In the genomic region with DNA sequence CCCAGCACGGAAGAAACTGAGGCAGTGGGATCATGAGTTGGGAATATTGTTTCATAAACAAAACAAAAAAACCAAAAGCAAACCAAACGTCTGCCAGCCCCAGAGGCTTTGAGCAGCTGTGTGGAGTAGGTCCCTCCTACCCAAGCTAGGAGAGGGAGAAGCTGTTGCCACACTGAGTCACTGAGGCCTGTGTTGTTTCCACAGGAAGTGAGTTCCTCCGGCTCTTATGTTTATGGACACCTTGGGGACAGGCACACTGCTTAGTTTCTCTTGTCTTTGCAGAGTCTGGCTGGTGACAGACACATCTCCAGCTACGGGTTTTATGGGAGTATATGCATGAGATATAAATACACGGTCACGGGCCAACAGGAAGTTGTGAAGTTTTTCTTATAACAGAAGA, we compare ENCODE assay signal across 14 mouse cellular contexts. TPM values are rescaled to one million over a fixed set of nuclear protein-coding genes. Genes with fewer than 3 reads are reported as not detected.
A peak's percentile ranks its signal among the peaks of the same experiment; 100 is the strongest.
DNase-seq lines count a peak whose midpoint lies in the region; ATAC-seq and TF ChIP-seq lines count a peak whose summit lies in the region.
"Had no signal": no experiment of that assay in that cellular context is flagged by ENCODE, and none has a peak within 500 bp of the region (broad histone marks: within the 10 kb centered on the region; RNA-seq: fewer than 3 reads in every experiment).

No protein-coding gene starts in this region.

- no peaks in the 10 kb centered on the region for H3K36me3 ChIP-seq in kidney, postnatal 0 days (ENCODE audit: insufficient read depth, low read length)
- H3K36me3 ChIP-seq in kidney, adult 2 months (ENCODE audit: control insufficient read depth, insufficient read depth, low read length) = no peaks in the 10 kb centered on the region
- no peaks in the 10 kb centered on the region for H3K36me3 ChIP-seq in CH12.LX (replicated peaks in 1 of 2; ENCODE audit: control insufficient read depth in 1 of 2, insufficient read depth in 1 of 2, low read length in 1 of 2)
- H3K36me3 ChIP-seq in forebrain, embryonic 16.5 days (ENCODE audit: control insufficient read depth, insufficient read depth) = no peaks in the 10 kb centered on the region
- H3K36me3 ChIP-seq: midbrain, embryonic 10.5 days; neural tube, embryonic 13.5 days had no signal

- no peak for TF ChIP-seq POLR2A in kidney, adult 2 months (IDR thresholded peaks at IDR 0.05; ENCODE audit: low read depth, low read length)
- no peak for TF ChIP-seq POLR2A in CH12.LX (IDR thresholded peaks at IDR 0.05; ENCODE audit: low read depth, low read length)

- dilution Hi-C loops in CH12.LX (cut with MboI; ENCODE audit: extremely low pct_ligation_motif_present, extremely low pct_unique_long_range_greater_than_20kb, low sequenced_read_pairs) = no loop called here

- H3K27ac ChIP-seq in kidney, postnatal 0 days = no peak overlapping the region
- no peak overlapping the region for H3K27ac ChIP-seq in kidney, adult 2 months (ENCODE audit: insufficient read depth, low read depth, low read length)
- H3K27ac ChIP-seq in CH12.LX (ENCODE audit: insufficient read depth, low read depth) = no peak overlapping the region
- no peak overlapping the region for H3K27ac ChIP-seq in forebrain, embryonic 16.5 days (ENCODE audit: low read length)
- H3K27ac ChIP-seq: gastrocnemius, adult 2 months; hindbrain, postnatal 0 days; midbrain, embryonic 10.5 days; neural tube, embryonic 13.5 days had no signal

- in situ Hi-C loops in CH12.LX (cut with MboI; ENCODE audit: low pct_ligation_motif_present, low pct_unique_long_range_greater_than_20kb, low sequenced_read_pairs) = no loop called here

- no peak overlapping the region for H3K4me2 ChIP-seq in kidney, postnatal 0 days (ENCODE audit: low read length)
- H3K4me2 ChIP-seq in CH12.LX (ENCODE audit: insufficient read depth, low read depth, poor library complexity, severe bottlenecking) = no peak overlapping the region
- H3K4me2 ChIP-seq in forebrain, embryonic 16.5 days (ENCODE audit: low read length) = no peak overlapping the region
- H3K4me2 ChIP-seq: liver, embryonic 11.5 days; neural tube, embryonic 13.5 days had no signal

- H3K4me3 ChIP-seq in kidney, postnatal 0 days (replicated peaks; ENCODE audit: low read depth, low read length) = no peak overlapping the region
- H3K4me3 ChIP-seq in kidney, adult 2 months (ENCODE audit: insufficient read depth, low read depth, low read length) = no peak overlapping the region
- H3K4me3 ChIP-seq in CH12.LX (replicated peaks in 1 of 3; ENCODE audit: low read depth in 2 of 3, low read length in 2 of 3, poor library complexity in 1 of 3) = no peak overlapping the region
- H3K4me3 ChIP-seq in forebrain, embryonic 16.5 days (replicated peaks; ENCODE audit: low read length) = no peak overlapping the region
- H3K4me3 ChIP-seq: gastrocnemius, adult 2 months; midbrain, embryonic 10.5 days; neural tube, embryonic 13.5 days had no signal

- H3K79me2 ChIP-seq in CH12.LX (replicated peaks; ENCODE audit: control insufficient read depth, extremely low read depth, insufficient read depth, poor library complexity, severe bottlenecking) = no peaks in the 10 kb centered on the region

- no peaks in the 10 kb centered on the region for H3K27me3 ChIP-seq in kidney, postnatal 0 days (ENCODE audit: insufficient read depth, low read length)
- H3K27me3 ChIP-seq in kidney, adult 2 months (replicated peaks; ENCODE audit: control insufficient read depth, insufficient read depth, low read length) = no peaks in the 10 kb centered on the region
- no peaks in the 10 kb centered on the region for H3K27me3 ChIP-seq in CH12.LX (replicated peaks)
- H3K27me3 ChIP-seq in forebrain, embryonic 16.5 days (replicated peaks; ENCODE audit: control insufficient read depth, insufficient read depth, low read length) = no peaks in the 10 kb centered on the region
- H3K27me3 ChIP-seq: neural tube, embryonic 13.5 days had no signal

- no peak overlapping the region for H3K9ac ChIP-seq in kidney, postnatal 0 days (ENCODE audit: low read depth, low read length)
- H3K9ac ChIP-seq in CH12.LX (ENCODE audit: insufficient read depth, low read depth) = no peak overlapping the region
- H3K9ac ChIP-seq in forebrain, embryonic 16.5 days (replicated peaks; ENCODE audit: low read depth, low read length) = no peak overlapping the region
- H3K9ac ChIP-seq: neural tube, embryonic 13.5 days had no signal

- peaks cover 13% of the 10 kb centered on the region for H3K4me1 ChIP-seq in kidney, postnatal 0 days (replicated peaks; ENCODE audit: insufficient read depth, low read length)
- peaks cover 8% of the 10 kb centered on the region; the same call in 1 of the 2 replicates for H3K4me1 ChIP-seq in kidney, adult 2 months (ENCODE audit: control insufficient read depth, insufficient read depth, low read length)
- H3K4me1 ChIP-seq in CH12.LX (ENCODE audit: control insufficient read depth in 1 of 2, insufficient read depth in 2 of 2) = 0 out of 4 replicates have a peak, but pooled peaks cover 0 to 4% of the 10 kb centered on the region in 2 experiments
- H3K4me1 ChIP-seq in forebrain, embryonic 16.5 days (replicated peaks; ENCODE audit: control insufficient read depth, insufficient read depth, low read length) = 0 out of 2 replicates have a peak, but pooled peaks cover 4% of the 10 kb centered on the region

- WGBS in kidney, postnatal 0 days = 46% methylated on average over 6 of the region's 6 CpGs
- WGBS in kidney, adult 2 months = 62% methylated on average over 6 of the region's 6 CpGs
- WGBS in forebrain, embryonic 16.5 days = 84% methylated on average over 6 of the region's 6 CpGs

- peak; percentile 16 for DNase-seq in kidney, postnatal 0 days (ENCODE audit: low spot score)
- DNase-seq in kidney, adult 2 months = no peak
- peak; percentile 10 for DNase-seq in CH12.LX (ENCODE audit: extremely low read depth)
- peak; percentile 79 for DNase-seq in thymus, postnatal 0 days (ENCODE audit: low spot score)
- no peak for DNase-seq in adrenal gland, adult 18-20 months (ENCODE audit: low spot score in 2 of 2)
- DNase-seq: gastrocnemius, adult 2 months; layer of hippocampus, adult 9-11 months; right cerebral cortex, postnatal 4 days had no signal

- no peak for TF ChIP-seq EP300 in CH12.LX (IDR thresholded peaks at IDR 0.05; ENCODE audit: low read length)

- no peaks in the 10 kb centered on the region for H3K9me3 ChIP-seq in kidney, postnatal 0 days (replicated peaks; ENCODE audit: low read length)
- H3K9me3 ChIP-seq in CH12.LX (replicated peaks; ENCODE audit: low read length) = no peaks in the 10 kb centered on the region
- H3K9me3 ChIP-seq in forebrain, embryonic 16.5 days (ENCODE audit: control insufficient read depth, low read length) = no peaks in the 10 kb centered on the region
- H3K9me3 ChIP-seq: midbrain, embryonic 10.5 days; neural tube, embryonic 13.5 days had no signal

- TF ChIP-seq RAD21 in CH12.LX (IDR thresholded peaks at IDR 0.05; ENCODE audit: low read depth, low read length) = no peak

- TF ChIP-seq CTCF in kidney, postnatal 0 days (IDR thresholded peaks at IDR 0.05; ENCODE audit: low read depth) = no peak
- no peak for TF ChIP-seq CTCF in kidney, adult 2 months (conservative IDR thresholded peaks at IDR 0.05; ENCODE audit: insufficient read depth, insufficient read length, low read depth, low read length)
- no peak for TF ChIP-seq CTCF in CH12.LX (conservative IDR thresholded peaks at IDR 0.05 in 1 of 2, IDR thresholded peaks at IDR 0.05 in 1 of 2; ENCODE audit: low read depth in 2 of 2, low read length in 2 of 2)

- no peak for ATAC-seq in kidney, postnatal 0 days (replicated peaks; ENCODE audit: low FRiP score, low read depth)
- peak; percentile 46 to 51; a peak in 1 of 4 replicates for ATAC-seq in hematopoietic stem cell, adult 5-6 weeks (replicated peaks in 1 of 2; ENCODE audit: insufficient read depth in 1 of 2, low FRiP score in 2 of 2, low TSS enrichment in 1 of 2, low read depth in 1 of 2, poor library complexity in 2 of 2, severe bottlenecking in 2 of 2)
- ATAC-seq in forebrain, embryonic 16.5 days = no peak
- ATAC-seq: hindbrain, postnatal 0 days had no signal

TF ChIP-seq in CH12.LX, 34 proteins besides CTCF, POLR2A, EP300 and RAD21:
- TF ChIP-seq JUND (conservative IDR thresholded peaks at IDR 0.05; ENCODE audit: low read depth, low read length) = no peak
- no peak for TF ChIP-seq IRF4 (IDR thresholded peaks at IDR 0.05; ENCODE audit: low read depth, low read length)
- TF ChIP-seq TCF12 (IDR thresholded peaks at IDR 0.05; ENCODE audit: low read depth, low read length) = no peak
- no peak for TF ChIP-seq SIN3A (IDR thresholded peaks at IDR 0.05; ENCODE audit: low read length)
- TF ChIP-seq MAX (IDR thresholded peaks at IDR 0.05; ENCODE audit: low read length) = no peak
- no peak for TF ChIP-seq MAZ (IDR thresholded peaks at IDR 0.05; ENCODE audit: low read depth, low read length)
- no peak for TF ChIP-seq HCFC1 (IDR thresholded peaks at IDR 0.05; ENCODE audit: low read depth, low read length)
- no peak for TF ChIP-seq MYC (IDR thresholded peaks at IDR 0.05; ENCODE audit: low read depth, low read length)
- TF ChIP-seq E2F4 (IDR thresholded peaks at IDR 0.05; ENCODE audit: insufficient replicate concordance, low read depth, low read length) = no peak
- TF ChIP-seq TBP (conservative IDR thresholded peaks at IDR 0.05; ENCODE audit: low read depth, low read length) = no peak
- no peak for TF ChIP-seq USF1 (IDR thresholded peaks at IDR 0.05; ENCODE audit: low read depth, low read length)

RNA-seq across cellular contexts. Expression of a gene that starts 39.6 kb away (rescaled TPM):
- polyA plus RNA-seq in kidney, postnatal 0 days (2015; fragmentation: Nextera tagmentation; extraction: Ambion mirVana) = 58.0 and 60.1 TPM in 2 replicates
- polyA plus RNA-seq in kidney, adult 2 months (2012; rRNA removed) = 57.2 and 59.8 TPM in 2 replicates
- total RNA-seq in CH12.LX (2012; rRNA removed) (1.2 and 2.7 TPM in 2 replicates), CH12.LX (2014; rRNA removed) (2.5 and 3.1 TPM in 2 replicates)
- polyA plus RNA-seq in CH12.LX (2012; ENCODE audit: insufficient read length, low read depth) = 2.9 and 3.6 TPM in 2 replicates
- total RNA-seq in hematopoietic stem cell, adult 5-6 weeks (2017) = 5.4 and 11.3 TPM in 2 replicates
- polyA plus RNA-seq in thymus, postnatal 0 days (2015; fragmentation: Nextera tagmentation; extraction: Ambion mirVana) = 14.2 and 16.1 TPM in 2 replicates
- total RNA-seq in adrenal gland, adult 18-20 months (2021) = 10 to 100 TPM; 44.9 to 80.0 TPM
- polyA plus RNA-seq in forebrain, embryonic 16.5 days (2015; fragmentation: Nextera tagmentation; extraction: Ambion mirVana) = 119 and 122 TPM in 2 replicates

Comparison
In these comparisons a context has a peak if more than half of its experiments do, and no peak if none do; other contexts are left out.
1. DNase-seq: peak in kidney, postnatal 0 days (single experiment), CH12.LX (single experiment) and thymus, postnatal 0 days (single experiment); none in kidney, adult 2 months (single experiment) and adrenal gland, adult 18-20 months (0 of 2).
2. ATAC-seq: peak in hematopoietic stem cell, adult 5-6 weeks (2 of 2); none in kidney, postnatal 0 days (single experiment) and forebrain, embryonic 16.5 days (single experiment).